Mouse (Mus musculus) cerebellum, adult 9-11 months (tissue): ENCODE results near the gene Rps6ka2.
"Not testable (repeated sequence)": the region's sequence is repeated elsewhere in the genome, so short reads cannot be mapped to it uniquely, and the experiment has no call there.

Experiments used
- DNase-seq: peaks from one replicate; pipeline ENCODE4 v3.0.0; 2022

Gene Rps6ka2

GRCm38 (mm10) chr17:7271522-7272134 lies 101.7 kb downstream of the Rps6ka2 start:
- no peak for DNase-seq

GRCm38 (mm10) chr17:7273054-7273453 lies 103.1 kb downstream of the Rps6ka2 start:
- no peak for DNase-seq

GRCm38 (mm10) chr17:7273785-7274184 lies 103.9 kb downstream of the Rps6ka2 start:
- no peak for DNase-seq

- peak; percentile 43 for DNase-seq
These were observed 108.9 kb downstream of the Rps6ka2 start for GRCm38 (mm10) chr17:7278702-7279242.

GRCm38 (mm10) chr17:7279251-7279650 lies 109.3 kb downstream of the Rps6ka2 start:
- no peak for DNase-seq

GRCm38 (mm10) chr17:7284297-7284910 lies 114.5 kb downstream of the Rps6ka2 start:
- no peak for DNase-seq

- no peak for DNase-seq
These were observed 115.4 kb downstream of the Rps6ka2 start for GRCm38 (mm10) chr17:7285292-7285691.

- DNase-seq, result no peak
These were observed 116.6 kb downstream of the Rps6ka2 start for GRCm38 (mm10) chr17:7286422-7287050.

- peak; percentile 47 for DNase-seq
These were observed 122.2 kb downstream of the Rps6ka2 start for GRCm38 (mm10) chr17:7292012-7292684.

- peak; percentile 27 for DNase-seq
These were observed 136.6 kb downstream of the Rps6ka2 start for GRCm38 (mm10) chr17:7306278-7307196.

GRCm38 (mm10) chr17:7315693-7316382 lies 145.9 kb downstream of the Rps6ka2 start:
- not testable (repeated sequence) for DNase-seq

- DNase-seq, result not testable (repeated sequence)
These were observed 149.9 kb downstream of the Rps6ka2 start for GRCm38 (mm10) chr17:7319789-7320188.

GRCm38 (mm10) chr17:7324346-7324745 lies 154.4 kb downstream of the Rps6ka2 start, which contains the start of gene Tcp10a:
Tcp10a (plus strand) TSS chr17:7324646.
- DNase-seq, result not testable (repeated sequence)

- DNase-seq, result not testable (repeated sequence)
These were observed 156.5 kb downstream of the Rps6ka2 start for GRCm38 (mm10) chr17:7326415-7326814.

GRCm38 (mm10) chr17:7332745-7333144 lies 162.8 kb downstream of the Rps6ka2 start:
- not testable (repeated sequence) for DNase-seq

- not testable (repeated sequence) for DNase-seq
These were observed 167.5 kb downstream of the Rps6ka2 start for GRCm38 (mm10) chr17:7337381-7337780.

GRCm38 (mm10) chr17:7348765-7349164 lies 178.8 kb downstream of the Rps6ka2 start:
- peak; percentile 38 for DNase-seq

- not testable (repeated sequence) for DNase-seq
These were observed 182.7 kb downstream of the Rps6ka2 start, which contains the start of gene Ttll2 for GRCm38 (mm10) chr17:7352596-7352995. Ttll2 (minus strand) TSS chr17:7352696.
